Mouse (Mus musculus): ENCODE results near the gene Pramef25.
"Not testable (repeated sequence)": the region's sequence is repeated elsewhere in the genome, so short reads cannot be mapped to it uniquely, and the experiment has no call there.

DNA sequence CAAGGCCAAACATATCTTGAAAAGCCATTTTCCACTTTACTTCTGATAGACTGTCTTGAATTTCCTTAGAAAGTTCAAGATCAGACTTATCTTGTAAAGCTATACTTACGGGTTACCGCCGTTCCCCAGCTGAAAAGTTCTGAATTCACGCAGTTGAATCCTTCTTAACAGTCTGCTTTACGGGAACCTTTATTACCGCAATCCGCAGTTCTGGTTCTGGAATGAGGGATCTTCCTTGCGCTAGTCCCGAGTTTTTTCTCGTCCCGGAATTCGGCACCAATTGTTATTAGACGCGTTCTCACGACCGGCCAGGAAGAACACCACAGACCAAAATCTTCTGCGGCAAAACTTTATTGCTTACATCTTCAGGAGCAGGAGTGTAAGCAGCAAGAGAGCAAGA, 37.3 kb upstream of the Pramef25 start:
- not testable (repeated sequence) for TF ChIP-seq CTCF (IDR thresholded peaks at IDR 0.05; ENCODE audit: extremely low read depth, insufficient read depth, insufficient read length, insufficient replicate concordance); POLR2A (IDR thresholded peaks at IDR 0.05; ENCODE audit: low read depth, low read length)

Data from spleen, adult 2 months (tissue).